Mouse (Mus musculus): ENCODE measurements around the gene Kcnip1. TPM values are rescaled to one million over a fixed set of nuclear protein-coding genes. Genes with fewer than 3 reads are reported as not detected.

Kcnip1 gene
- polyA plus RNA-seq, 1 experiment from 2014 or later = 0.22 TPM

GRCm38 (mm10) chr11:33845931-33846330, 147.0 kb downstream of the Kcnip1 start:
- DNase-seq (ENCODE audit: low spot score) = no peak

- DNase-seq (ENCODE audit: low spot score) = no peak
Measured at GRCm38 (mm10) chr11:33843294-33843864, 149.6 kb downstream of the Kcnip1 start.

GRCm38 (mm10) chr11:33839049-33839448, 153.9 kb downstream of the Kcnip1 start:
- no peak for DNase-seq (ENCODE audit: low spot score)

GRCm38 (mm10) chr11:33829774-33830173, 163.2 kb downstream of the Kcnip1 start:
- DNase-seq (ENCODE audit: low spot score) = no peak

GRCm38 (mm10) chr11:33827829-33828206, 165.1 kb downstream of the Kcnip1 start:
- DNase-seq (ENCODE audit: low spot score) = no peak

GRCm38 (mm10) chr11:33827085-33827828, 165.7 kb downstream of the Kcnip1 start:
- no peak for DNase-seq (ENCODE audit: low spot score)

DNA sequence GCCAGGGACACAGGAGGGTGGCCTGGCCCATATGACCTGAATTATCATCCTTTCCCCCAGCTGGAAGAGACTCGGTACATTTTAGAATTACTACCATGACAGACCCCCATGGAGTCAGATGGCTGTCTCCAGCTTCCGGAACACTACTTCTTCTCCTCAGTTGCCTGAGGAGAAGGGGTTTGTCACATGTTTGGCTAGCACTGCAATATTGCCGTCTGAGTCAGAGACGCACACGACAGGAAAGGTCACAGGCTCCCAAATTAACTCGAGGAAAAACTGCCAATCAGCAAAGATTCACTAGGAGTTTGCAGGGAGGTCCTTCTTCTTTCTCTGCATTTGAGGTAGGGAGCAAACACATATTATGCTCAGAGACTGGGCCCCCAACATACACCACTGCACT, 168.2 kb downstream of the Kcnip1 start:
- DNase-seq (ENCODE audit: low spot score) = no peak

- DNase-seq (ENCODE audit: low spot score) = no peak
Measured at GRCm38 (mm10) chr11:33821331-33821730, 171.6 kb downstream of the Kcnip1 start.

DNA sequence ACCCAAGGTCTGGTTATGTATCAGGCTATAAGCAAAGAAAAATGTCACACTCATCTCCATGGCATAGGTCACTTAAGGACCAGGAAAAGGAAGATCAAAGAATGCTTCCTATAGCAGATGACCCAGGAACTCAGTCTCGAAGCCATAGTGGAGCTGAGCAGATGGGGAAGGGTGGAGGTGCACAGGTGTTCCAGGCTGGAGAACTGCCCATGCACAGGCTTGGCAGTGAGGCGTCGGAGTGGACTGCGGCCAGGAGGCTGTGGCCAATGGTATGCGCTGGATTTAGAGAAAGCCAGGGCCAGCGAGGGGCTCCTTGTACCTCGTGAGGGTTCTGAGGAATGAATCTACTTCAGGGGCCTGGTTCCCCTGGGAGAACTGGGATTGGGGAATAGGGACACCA, 172.1 kb downstream of the Kcnip1 start:
- DNase-seq (ENCODE audit: low spot score) = no peak

- no peak for DNase-seq (ENCODE audit: low spot score)
Measured at GRCm38 (mm10) chr11:33818861-33819503, 174.0 kb downstream of the Kcnip1 start.

DNA sequence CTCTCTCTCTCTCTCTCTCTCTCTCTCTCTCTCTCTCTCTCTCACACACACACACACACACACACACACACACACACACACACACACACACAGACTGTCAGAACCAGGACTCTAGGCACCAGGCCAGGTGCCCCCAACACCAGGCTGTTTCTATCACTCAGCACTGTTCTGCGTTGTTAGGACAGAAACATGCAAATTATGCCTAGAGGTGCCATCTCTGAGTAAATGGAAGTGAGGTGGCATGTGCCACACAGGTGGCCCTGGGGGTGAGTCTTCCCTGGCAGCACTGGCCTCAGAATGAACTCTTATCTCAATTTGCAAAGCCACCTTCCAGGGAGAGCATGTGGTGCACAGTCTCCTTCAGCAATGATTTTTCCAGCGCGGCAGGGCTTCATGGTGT, 176.9 kb downstream of the Kcnip1 start:
- no peak for DNase-seq (ENCODE audit: low spot score)

GRCm38 (mm10) chr11:33810105-33810504, 182.8 kb downstream of the Kcnip1 start:
- no peak for DNase-seq (ENCODE audit: low spot score)

DNA sequence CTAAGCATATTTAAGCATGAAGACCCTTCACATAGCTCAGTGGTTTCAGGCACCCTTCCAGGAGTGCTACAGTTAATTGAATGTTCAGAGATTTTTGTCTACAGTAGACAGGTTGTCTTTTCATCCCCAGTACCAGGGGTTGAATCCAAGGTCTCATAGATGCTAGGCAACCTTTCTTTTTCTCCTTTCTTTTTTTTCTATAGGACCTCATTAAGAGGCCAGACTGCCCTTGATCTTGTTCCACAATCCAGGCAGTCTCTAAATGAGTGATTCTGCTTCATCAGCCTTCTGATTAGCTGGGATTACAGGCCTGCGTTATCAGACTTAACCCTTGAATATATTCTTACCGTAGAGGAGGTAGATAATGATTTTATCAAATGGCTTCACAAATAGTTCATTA, 189.9 kb downstream of the Kcnip1 start:
- DNase-seq (ENCODE audit: low spot score) = no peak

GRCm38 (mm10) chr11:33800436-33801088, 192.4 kb downstream of the Kcnip1 start:
- DNase-seq (ENCODE audit: low spot score) = no peak

DNA sequence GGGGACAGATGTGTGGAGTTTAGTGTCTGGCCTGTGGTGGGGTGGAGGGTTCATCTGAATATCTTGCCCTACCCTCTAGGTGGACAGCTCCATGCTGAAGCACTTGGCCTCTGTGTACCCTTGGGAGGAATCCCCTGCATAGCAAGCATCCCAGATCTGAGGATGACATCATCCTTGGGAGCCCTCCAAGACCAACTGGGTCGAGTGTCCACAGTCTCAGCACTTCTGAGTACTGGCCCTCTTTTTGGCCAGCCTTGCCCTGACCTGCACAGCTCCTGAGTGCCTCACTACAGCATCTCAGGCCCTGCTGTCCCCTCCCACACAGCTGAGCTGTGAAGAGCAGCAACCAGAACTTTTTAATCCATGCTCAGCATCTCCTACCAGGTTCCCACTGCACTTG, 193.0 kb downstream of the Kcnip1 start:
- no peak for DNase-seq (ENCODE audit: low spot score)

- DNase-seq (ENCODE audit: low spot score) = no peak
Measured at GRCm38 (mm10) chr11:33798094-33798648, 194.8 kb downstream of the Kcnip1 start.

DNA sequence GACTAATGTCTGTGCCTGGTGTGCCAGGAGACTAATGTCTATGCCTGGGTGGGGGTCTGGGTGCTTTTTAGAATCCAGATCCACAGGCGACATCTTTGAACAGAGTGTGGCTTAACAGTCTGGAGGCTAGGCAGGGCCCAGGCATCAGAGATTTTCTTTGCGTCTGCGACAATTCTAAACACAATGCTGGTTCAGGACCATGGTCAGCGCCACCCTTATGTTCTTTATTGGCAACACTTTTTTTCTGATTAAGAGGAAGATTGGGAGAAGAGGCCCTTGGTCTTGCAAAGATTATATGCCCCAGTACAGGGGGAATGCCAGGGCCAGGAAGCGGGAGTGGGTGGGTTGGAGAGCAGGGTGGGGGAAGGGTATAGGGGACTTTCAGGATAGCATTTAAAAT, 205.6 kb downstream of the Kcnip1 start:
- DNase-seq (ENCODE audit: low spot score) = peak; percentile 10

DNA sequence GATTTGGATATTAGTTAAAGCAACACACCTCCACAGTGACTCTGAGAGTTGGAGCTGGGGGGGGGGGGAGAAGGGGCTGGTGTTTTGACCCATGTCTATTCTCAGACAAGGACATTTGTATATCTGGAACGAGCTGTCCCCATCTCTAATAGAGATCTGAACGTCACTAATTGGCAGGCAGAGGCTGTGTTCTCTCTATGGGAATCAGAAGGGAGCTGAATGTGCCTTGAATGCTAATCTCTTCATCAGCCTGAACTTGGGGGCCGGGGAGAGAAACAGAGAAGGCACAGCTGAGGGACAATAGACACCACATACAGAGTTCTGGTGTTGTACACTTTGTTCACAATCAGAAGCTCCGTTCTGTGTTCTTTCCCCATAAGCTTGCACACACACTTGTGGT, 206.4 kb downstream of the Kcnip1 start:
- no peak for DNase-seq (ENCODE audit: low spot score)

GRCm38 (mm10) chr11:33781561-33781971, 211.4 kb downstream of the Kcnip1 start:
- no peak for DNase-seq (ENCODE audit: low spot score)

GRCm38 (mm10) chr11:33780263-33780662, 212.7 kb downstream of the Kcnip1 start:
- DNase-seq (ENCODE audit: low spot score) = no peak

GRCm38 (mm10) chr11:33772615-33773141, 220.3 kb downstream of the Kcnip1 start:
- no peak for DNase-seq (ENCODE audit: low spot score)

GRCm38 (mm10) chr11:33772043-33772442, 220.9 kb downstream of the Kcnip1 start:
- no peak for DNase-seq (ENCODE audit: low spot score)
